Comparison of ENCODE assay signal across 9 mouse cellular contexts in genomic region chr5:142901355-142901802, GRCm38 (mm10). TPM values are rescaled to one million over a fixed set of nuclear protein-coding genes. Genes with fewer than 3 reads are reported as not detected.
DNase-seq lines count a peak whose midpoint lies in the region; ATAC-seq and TF ChIP-seq lines count a peak whose summit lies in the region.
"Had no signal": no experiment of that assay in that cellular context is flagged by ENCODE, and none has a peak within 500 bp of the region (broad histone marks: within the 10 kb centered on the region; RNA-seq: fewer than 3 reads in every experiment).

No protein-coding gene starts in this region.

- no peak for TF ChIP-seq POLR2A in small intestine, adult 2 months (IDR thresholded peaks at IDR 0.05; ENCODE audit: low read depth, low read length)

- no peaks in the 10 kb centered on the region for H3K27me3 ChIP-seq in liver, embryonic 12.5 days (replicated peaks)
- H3K27me3 ChIP-seq in small intestine, adult 2 months (ENCODE audit: control insufficient read depth, insufficient read depth, low read length): no peaks in the 10 kb centered on the region

- H3K4me1 ChIP-seq in liver, embryonic 12.5 days: peaks cover 37% of the 10 kb centered on the region
- H3K4me1 ChIP-seq in small intestine, adult 2 months (ENCODE audit: control insufficient read depth, insufficient read depth, insufficient read length, low read length): peaks cover 6% of the 10 kb centered on the region

- no peaks in the 10 kb centered on the region for H3K9me3 ChIP-seq in liver, embryonic 12.5 days (replicated peaks)

- no peak for ATAC-seq in liver, embryonic 12.5 days

- peak overlapping the region; percentile 99 for H3K4me3 ChIP-seq in gastrocnemius, adult 2 months
- H3K4me3 ChIP-seq in liver, embryonic 12.5 days: no peak overlapping the region
- H3K4me3 ChIP-seq in small intestine, adult 2 months (ENCODE audit: low read depth, low read length): no peak overlapping the region

- DNase-seq in layer of hippocampus, postnatal 10 days (ENCODE audit: low spot score in 2 of 2): peak; percentile 37
- DNase-seq in layer of hippocampus, postnatal 25 days (ENCODE audit: extremely low spot score in 1 of 2, low spot score in 1 of 2): no peak
- DNase-seq in adrenal gland, postnatal 14 days: peak; percentile 71
- DNase-seq in gastrocnemius, adult 2 months: peak; percentile 80
- DNase-seq in left cerebral cortex, postnatal 25 days (ENCODE audit: low spot score in 2 of 2): no peak
- DNase-seq in thymus, postnatal 36 days: no peak

- intact Hi-C loops in gastrocnemius, adult 2 months (cut with DNase I): no loop called here
- intact Hi-C loops in left cerebral cortex, postnatal 25 days (cut with DNase I): no loop called here

- WGBS in liver, embryonic 12.5 days (ENCODE audit: insufficient replicate concordance): 85% methylated on average over 7 of the region's 7 CpGs
- 70% methylated on average over 7 of the region's 7 CpGs for whole genome bisulfite sequencing in small intestine, adult 2 months

- H3K9ac ChIP-seq in liver, embryonic 12.5 days: no peak overlapping the region
- H3K9ac ChIP-seq: liver, embryonic 14.5 days had no signal

- H3K27ac ChIP-seq in gastrocnemius, adult 2 months: peak overlapping the region; percentile 100
- H3K27ac ChIP-seq in liver, embryonic 12.5 days: peak overlapping the region; percentile 46
- peak overlapping the region; percentile 31; the same call in 1 of the 2 replicates for H3K27ac ChIP-seq in small intestine, adult 2 months (ENCODE audit: insufficient read depth, low read depth, low read length)

- peaks cover 69% of the 10 kb centered on the region for H3K36me3 ChIP-seq in liver, embryonic 12.5 days
- peaks cover 62% of the 10 kb centered on the region for H3K36me3 ChIP-seq in small intestine, adult 2 months (ENCODE audit: control insufficient read depth, insufficient read depth, low read length)

- no peak overlapping the region for H3K4me2 ChIP-seq in liver, embryonic 12.5 days

- TF ChIP-seq CTCF in gastrocnemius, adult 2 months (IDR thresholded peaks at IDR 0.05): no peak
- TF ChIP-seq CTCF in small intestine, adult 2 months (IDR thresholded peaks at IDR 0.05; ENCODE audit: extremely low read depth, insufficient read length, insufficient replicate concordance, low read depth, low read length): no peak

RNA-seq across cellular contexts. Expression of gene Actb, which starts 5.2 kb away (rescaled TPM):
- total RNA-seq in layer of hippocampus, postnatal 10 days (2021): 1,000 to 10,000 TPM; 4,137 to 4,167 TPM
- 1,000 to 10,000 TPM; 3,553 to 3,743 TPM for total RNA-seq in layer of hippocampus, postnatal 25 days (2021)
- total RNA-seq in adrenal gland, postnatal 14 days (2021): 2,967 and 3,254 TPM in 2 replicates
- 100 to 1,000 TPM; 365 to 571 TPM for total RNA-seq in gastrocnemius, adult 2 months (2021)
- polyA plus RNA-seq in liver, embryonic 12.5 days (2016; fragmentation: Nextera tagmentation; extraction: Ambion mirVana): 7,775 and 7,997 TPM in 2 replicates
- 4,701 and 11,894 TPM in 2 replicates for polyA plus RNA-seq in small intestine, adult 2 months (2012; rRNA removed)
- total RNA-seq in left cerebral cortex, postnatal 25 days (2021): 1,000 to 10,000 TPM; 2,451 to 2,479 TPM

RNA-seq across cellular contexts. Expression of gene Fbxl18, which starts 6.2 kb away (rescaled TPM):
- total RNA-seq in layer of hippocampus, postnatal 10 days (2021): 10 to 100 TPM; 38.5 to 40.1 TPM
- 10 to 100 TPM; 37.4 to 40.0 TPM for total RNA-seq in layer of hippocampus, postnatal 25 days (2021)
- total RNA-seq in adrenal gland, postnatal 14 days (2021): 11.8 and 12.0 TPM in 2 replicates
- 1 to 10 TPM; 5.8 to 6.2 TPM for total RNA-seq in gastrocnemius, adult 2 months (2021)
- polyA plus RNA-seq in liver, embryonic 12.5 days (2016; fragmentation: Nextera tagmentation; extraction: Ambion mirVana): 5.8 and 6.1 TPM in 2 replicates
- polyA plus RNA-seq in small intestine, adult 2 months (2012; rRNA removed): 17.0 and 28.4 TPM in 2 replicates
- total RNA-seq in left cerebral cortex, postnatal 25 days (2021): 10 to 100 TPM; 32.5 to 33.7 TPM

RNA-seq across cellular contexts. Expression of gene Fscn1, which starts 58.8 kb away (rescaled TPM):
- total RNA-seq in layer of hippocampus, postnatal 10 days (2021): 100 to 1,000 TPM; 420 to 424 TPM
- total RNA-seq in layer of hippocampus, postnatal 25 days (2021): 100 to 1,000 TPM; 229 to 232 TPM
- total RNA-seq in adrenal gland, postnatal 14 days (2021): 62.0 and 75.3 TPM in 2 replicates
- total RNA-seq in gastrocnemius, adult 2 months (2021): 1 to 10 TPM; 4.4 to 7.3 TPM
- 69.1 and 69.4 TPM in 2 replicates for polyA plus RNA-seq in liver, embryonic 12.5 days (2016; fragmentation: Nextera tagmentation; extraction: Ambion mirVana)
- polyA plus RNA-seq in small intestine, adult 2 months (2012; rRNA removed): 12.3 and 15.0 TPM in 2 replicates
- total RNA-seq in left cerebral cortex, postnatal 25 days (2021): 100 to 1,000 TPM; 384 to 450 TPM

Comparison
In these comparisons a context has a peak if more than half of its experiments do, and no peak if none do; other contexts are left out.
1. DNase-seq: peak in layer of hippocampus, postnatal 10 days (2 of 2), adrenal gland, postnatal 14 days (single experiment) and gastrocnemius, adult 2 months (single experiment); none in layer of hippocampus, postnatal 25 days (0 of 2), left cerebral cortex, postnatal 25 days (0 of 2) and thymus, postnatal 36 days (0 of 2).
2. H3K27ac ChIP-seq: peak in every context shown above with its lines; median percentile 100 in gastrocnemius, adult 2 months; 46 in liver, embryonic 12.5 days; 31 in small intestine, adult 2 months.